23 mouse cellular contexts compared by ENCODE assay signal in the genomic region with DNA sequence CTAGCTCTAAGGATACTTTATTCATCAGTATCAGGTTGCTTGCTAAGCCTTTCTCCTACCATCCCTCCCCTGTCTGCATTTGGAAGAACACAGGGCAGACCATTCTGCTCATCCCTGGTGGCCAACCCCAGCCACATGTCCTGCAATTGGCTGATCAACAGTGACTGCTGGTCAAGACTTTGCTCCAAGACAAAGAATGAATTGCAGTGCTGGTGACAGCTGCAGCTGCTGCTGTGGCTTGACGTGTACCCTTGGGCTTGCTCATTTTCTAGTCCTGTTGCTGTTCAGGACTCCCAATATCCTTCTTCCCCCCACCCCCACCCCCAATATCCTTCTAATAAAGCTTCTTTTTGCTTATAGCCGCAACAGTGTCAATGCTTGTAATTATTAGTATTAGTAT. TPM values are rescaled to one million over a fixed set of nuclear protein-coding genes. Genes with fewer than 3 reads are reported as not detected.
DNase-seq lines count a peak whose midpoint lies in the region; ATAC-seq and TF ChIP-seq lines count a peak whose summit lies in the region.
"Had no signal": no experiment of that assay in that cellular context is flagged by ENCODE, and none has a peak within 500 bp of the region (broad histone marks: within the 10 kb centered on the region; RNA-seq: fewer than 3 reads in every experiment).

No protein-coding gene starts in this region.

- H3K4me2 ChIP-seq in heart, embryonic 12.5 days, result no peak overlapping the region
- peak overlapping the region; percentile 16 for H3K4me2 ChIP-seq in myocyte (ENCODE audit: low read depth)

- no peak overlapping the region for H3K27ac ChIP-seq in heart, embryonic 12.5 days (ENCODE audit: poor library complexity, severe bottlenecking)
- H3K27ac ChIP-seq in heart, embryonic 10.5 days, result no peak overlapping the region
- H3K27ac ChIP-seq in kidney, adult 2 months (ENCODE audit: insufficient read depth, low read depth, low read length), result no peak overlapping the region

- WGBS in heart, embryonic 12.5 days, result 95% methylated on average over 2 of the region's 2 CpGs
- WGBS in heart, embryonic 10.5 days, result 77% methylated on average over 2 of the region's 2 CpGs
- WGBS in kidney, adult 2 months, result 91% methylated on average over 2 of the region's 2 CpGs

- H3ac ChIP-seq in C2C12 (ENCODE audit: control insufficient read depth, insufficient read length, low read depth), result no peak overlapping the region
- H3ac ChIP-seq in myocyte (ENCODE audit: control insufficient read depth, insufficient read length), result no peak overlapping the region

- H3K27me3 ChIP-seq in heart, embryonic 12.5 days (replicated peaks), result no peaks in the 10 kb centered on the region
- H3K27me3 ChIP-seq in heart, embryonic 10.5 days (ENCODE audit: insufficient read depth, poor library complexity, severe bottlenecking), result no peaks in the 10 kb centered on the region
- no peaks in the 10 kb centered on the region for H3K27me3 ChIP-seq in C2C12 (ENCODE audit: control insufficient read depth, insufficient read depth, insufficient read length)
- no peaks in the 10 kb centered on the region for H3K27me3 ChIP-seq in myocyte (ENCODE audit: control insufficient read depth, insufficient read depth, insufficient read length)
- H3K27me3 ChIP-seq in kidney, adult 2 months (replicated peaks; ENCODE audit: control insufficient read depth, insufficient read depth, low read length), result no peaks in the 10 kb centered on the region
- H3K27me3 ChIP-seq: CH12.LX, Patski had no signal

- H3K9me3 ChIP-seq in heart, embryonic 12.5 days (replicated peaks), result no peaks in the 10 kb centered on the region
- no peaks in the 10 kb centered on the region for H3K9me3 ChIP-seq in heart, embryonic 10.5 days
- H3K9me3 ChIP-seq: G1E had no signal

- peaks cover 3% of the 10 kb centered on the region; the same call in 1 of the 2 replicates for H3K4me1 ChIP-seq in heart, embryonic 12.5 days (replicated peaks)
- no peaks in the 10 kb centered on the region; the same call in 1 of the 2 replicates for H3K4me1 ChIP-seq in heart, embryonic 10.5 days
- peaks cover 6% of the 10 kb centered on the region for H3K4me1 ChIP-seq in kidney, adult 2 months (ENCODE audit: control insufficient read depth, insufficient read depth, low read length)

- peak; percentile 71 for DNase-seq in heart, adult 11 months
- DNase-seq in heart, embryonic 10.5 days (ENCODE audit: low spot score), result peak; percentile 31
- no peak for DNase-seq in heart, adult 18-20 months
- DNase-seq in kidney, adult 2 months, result no peak
- DNase-seq in left cerebral cortex, adult 9 months (ENCODE audit: low spot score in 2 of 2), result no peak
- DNase-seq: adrenal gland, adult 2 months; adrenal gland, adult 8-10 months; adrenal gland, postnatal 10 days; adrenal gland, postnatal 14 days; adrenal gland, postnatal 25 days; adrenal gland, postnatal 36 days; B cell, adult 2 months; cerebellum, adult 11 months; cerebellum, adult 11-12 months; cerebellum, adult 18-20 months had no signal

- H3K79me2 ChIP-seq in C2C12 (ENCODE audit: control insufficient read depth, insufficient read depth), result peaks cover 2% of the 10 kb centered on the region
- peaks cover 1% of the 10 kb centered on the region for H3K79me2 ChIP-seq in myocyte (ENCODE audit: control insufficient read depth, insufficient read depth)

- no peak for TF ChIP-seq POLR2A in myocyte (IDR thresholded peaks at IDR 0.05; ENCODE audit: insufficient read length, low read depth)
- no peak for TF ChIP-seq POLR2A in kidney, adult 2 months (IDR thresholded peaks at IDR 0.05; ENCODE audit: low read depth, low read length)

- no peak overlapping the region for H3K4me3 ChIP-seq in heart, embryonic 12.5 days
- no peak overlapping the region for H3K4me3 ChIP-seq in heart, embryonic 10.5 days
- H3K4me3 ChIP-seq in C2C12 (ENCODE audit: insufficient read depth, poor library complexity, severe bottlenecking) (no peak overlapping the region), myocyte (no peak overlapping the region)
- H3K4me3 ChIP-seq in kidney, adult 2 months (ENCODE audit: insufficient read depth, low read depth, low read length), result no peak overlapping the region

- H3K9ac ChIP-seq in heart, embryonic 12.5 days, result no peak overlapping the region

- TF ChIP-seq CTCF in C2C12 (IDR thresholded peaks at IDR 0.05; ENCODE audit: control insufficient read depth, insufficient read depth, insufficient read length), result no peak
- no peak for TF ChIP-seq CTCF in kidney, adult 2 months (conservative IDR thresholded peaks at IDR 0.05; ENCODE audit: insufficient read depth, insufficient read length, low read depth, low read length)

- peaks cover 1% of the 10 kb centered on the region for H3K79me3 ChIP-seq in C2C12 (ENCODE audit: low read depth)

- H3K36me3 ChIP-seq in heart, embryonic 12.5 days, result no peaks in the 10 kb centered on the region
- no peaks in the 10 kb centered on the region for H3K36me3 ChIP-seq in heart, embryonic 10.5 days
- H3K36me3 ChIP-seq in C2C12 (ENCODE audit: control insufficient read depth, insufficient read depth), result no peaks in the 10 kb centered on the region
- no peaks in the 10 kb centered on the region for H3K36me3 ChIP-seq in myocyte (ENCODE audit: control insufficient read depth, insufficient read depth)
- H3K36me3 ChIP-seq in kidney, adult 2 months (ENCODE audit: control insufficient read depth, insufficient read depth, low read length), result no peaks in the 10 kb centered on the region
- H3K36me3 ChIP-seq: G1E had no signal

- ATAC-seq in heart, embryonic 12.5 days (ENCODE audit: insufficient number of reproducible peaks, low FRiP score), result no peak
- ATAC-seq: activated CD4-positive, CD25-positive, alpha-beta regulatory T cell, adult 4 months; CD4-positive, CD25-positive, alpha-beta regulatory T cell, adult 4 months; Patski had no signal

TF ChIP-seq in C2C12, 6 proteins besides CTCF, POLR2A, EP300 and RAD21:
- TF ChIP-seq MYOD1 (IDR thresholded peaks at IDR 0.05; ENCODE audit: control insufficient read depth, insufficient read length, low read depth) (peak; percentile 99), USF1 (IDR thresholded peaks at IDR 0.05; ENCODE audit: low read depth) (no peak), MYOG (IDR thresholded peaks at IDR 0.05; ENCODE audit: control insufficient read depth, extremely low read depth, insufficient read length) (no peak), FOSL1 (IDR thresholded peaks at IDR 0.05; ENCODE audit: insufficient read depth, low read length, poor library complexity, severe bottlenecking) (no peak)
TF ChIP-seq in C2C12: peak in this region for 1.

TF ChIP-seq in myocyte, 11 proteins besides CTCF, POLR2A, EP300 and RAD21:
- no peak for TF ChIP-seq MAX (IDR thresholded peaks at IDR 0.05; ENCODE audit: low read depth)
- peak; percentile 94 for TF ChIP-seq TCF12 (IDR thresholded peaks at IDR 0.05; ENCODE audit: insufficient read depth, poor library complexity, severe bottlenecking)
- TF ChIP-seq USF1 (IDR thresholded peaks at IDR 0.05; ENCODE audit: low read depth), result no peak
- TF ChIP-seq MYOG (IDR thresholded peaks at IDR 0.05; ENCODE audit: control insufficient read depth in 1 of 3, insufficient read depth in 1 of 3, insufficient read length in 2 of 3, low read depth in 2 of 3), result peak; percentile 89 to 98 (median 94)
- no peak for TF ChIP-seq POLR2AphosphoS2 (IDR thresholded peaks at IDR 0.05; ENCODE audit: insufficient read length, low read depth)
- TF ChIP-seq E2F4 (IDR thresholded peaks at IDR 0.05; ENCODE audit: insufficient read depth), result no peak
- peak; percentile 94 to 99 (median 99) for TF ChIP-seq MYOD1 (IDR thresholded peaks at IDR 0.05; ENCODE audit: control insufficient read depth in 1 of 3, insufficient read length in 2 of 3, low read depth in 2 of 3)
- no peak for TF ChIP-seq REST (IDR thresholded peaks at IDR 0.05; ENCODE audit: insufficient read depth, insufficient read length)
- no peak for TF ChIP-seq SRF (IDR thresholded peaks at IDR 0.05; ENCODE audit: control insufficient read depth, insufficient read length, low read depth)
- TF ChIP-seq CEBPB (IDR thresholded peaks at IDR 0.05; ENCODE audit: insufficient read depth, poor library complexity, severe bottlenecking), result no peak
- peak; percentile 96 for TF ChIP-seq TCF3 (IDR thresholded peaks at IDR 0.05; ENCODE audit: insufficient read length, low read depth)

RNA-seq across cellular contexts. Expression of a gene that starts 4.2 kb away (rescaled TPM):
- 52.5 and 54.5 TPM in 2 replicates for polyA plus RNA-seq in heart, embryonic 12.5 days (2016; fragmentation: Nextera tagmentation; extraction: Ambion mirVana)
- 45.5 and 51.6 TPM in 2 replicates for polyA plus RNA-seq in heart, embryonic 10.5 days (2016; fragmentation: Nextera tagmentation; extraction: Ambion mirVana)
- 10 to 100 TPM; 22.8 to 24.8 TPM for total RNA-seq in heart, adult 18-20 months (2021)
- 18.1 TPM for polyA plus RNA-seq in C2C12 (2012; fragmentation: generic; extraction: Trizol)
- polyA plus RNA-seq in myocyte (2012; fragmentation: generic; extraction: Trizol), result 13.4 TPM
- 14.6 and 16.3 TPM in 2 replicates for polyA plus RNA-seq in kidney, adult 2 months (2012; rRNA removed)

RNA-seq across cellular contexts. Expression of a gene that starts 12.0 kb away (rescaled TPM):
- polyA plus RNA-seq in heart, embryonic 12.5 days (2016; fragmentation: Nextera tagmentation; extraction: Ambion mirVana), result 434 and 459 TPM in 2 replicates
- 384 and 469 TPM in 2 replicates for polyA plus RNA-seq in heart, embryonic 10.5 days (2016; fragmentation: Nextera tagmentation; extraction: Ambion mirVana)
- total RNA-seq in heart, adult 18-20 months (2021), result 100 to 1,000 TPM; 143 to 154 TPM
- 51.3 TPM for polyA plus RNA-seq in C2C12 (2012; fragmentation: generic; extraction: Trizol)
- polyA plus RNA-seq in myocyte (2012; fragmentation: generic; extraction: Trizol), result 53.7 TPM
- polyA plus RNA-seq in kidney, adult 2 months (2012; rRNA removed), result 31.1 and 39.3 TPM in 2 replicates

RNA-seq across cellular contexts. Expression of a gene that starts 48.1 kb away (rescaled TPM):
- polyA plus RNA-seq in heart, embryonic 12.5 days (2016; fragmentation: Nextera tagmentation; extraction: Ambion mirVana), result 55.5 and 55.8 TPM in 2 replicates
- polyA plus RNA-seq in heart, embryonic 10.5 days (2016; fragmentation: Nextera tagmentation; extraction: Ambion mirVana), result 54.5 and 65.2 TPM in 2 replicates
- 10 to 100 TPM; 93.7 to 97.1 TPM for total RNA-seq in heart, adult 18-20 months (2021)
- 33.7 TPM for polyA plus RNA-seq in C2C12 (2012; fragmentation: generic; extraction: Trizol)
- polyA plus RNA-seq in myocyte (2012; fragmentation: generic; extraction: Trizol), result 42.8 TPM
- 112 and 138 TPM in 2 replicates for polyA plus RNA-seq in kidney, adult 2 months (2012; rRNA removed)

RNA-seq across cellular contexts. Expression of a gene that starts 48.2 kb away (rescaled TPM):
- polyA plus RNA-seq in heart, embryonic 12.5 days (2016; fragmentation: Nextera tagmentation; extraction: Ambion mirVana), result 451 and 494 TPM in 2 replicates
- polyA plus RNA-seq in heart, embryonic 10.5 days (2016; fragmentation: Nextera tagmentation; extraction: Ambion mirVana), result 431 and 437 TPM in 2 replicates
- 100 to 1,000 TPM; 383 to 389 TPM for total RNA-seq in heart, adult 18-20 months (2021)
- polyA plus RNA-seq in C2C12 (2012; fragmentation: generic; extraction: Trizol), result 287 TPM
- 417 TPM for polyA plus RNA-seq in myocyte (2012; fragmentation: generic; extraction: Trizol)
- polyA plus RNA-seq in kidney, adult 2 months (2012; rRNA removed), result 396 and 507 TPM in 2 replicates

Comparison
In these comparisons a context has a peak if more than half of its experiments do, and no peak if none do; other contexts are left out.
1. DNase-seq: peak in heart, adult 11 months (single experiment) and heart, embryonic 10.5 days (single experiment); none in heart, adult 18-20 months (0 of 2), kidney, adult 2 months (single experiment) and left cerebral cortex, adult 9 months (0 of 2).